Mouse (Mus musculus) bone marrow, adult 2 months (tissue): ENCODE measurements around the gene Birc5. TPM values are rescaled to one million over a fixed set of nuclear protein-coding genes. Genes with fewer than 3 reads are reported as not detected.

Experiments used
- H3K27ac ChIP-seq: fragments of 200-500 bp; 2 replicates; pipeline ENCODE4 v1.5.1; 2012; ENCODE audit warnings: low read depth, mild to moderate bottlenecking, control low read depth, inconsistent platforms, low read length; ENCODE audit not compliant: control insufficient read depth, poor library complexity, insufficient read depth
- H3K4me1 ChIP-seq: fragments of 200-500 bp; 2 replicates; pipeline ENCODE4 v1.6.1; 2011; ENCODE audit warnings: low read length; ENCODE audit not compliant: control insufficient read depth, insufficient read depth
- H3K4me3 ChIP-seq: fragments of 200-500 bp; replicated peaks from 2 replicates; pipeline ENCODE3; 2011; ENCODE audit warnings: mild to moderate bottlenecking, low read depth, low read length, control low read depth; ENCODE audit not compliant: control insufficient read depth
- CTCF ChIP-seq: fragments of 200-500 bp; IDR thresholded peaks from 2 replicates; pipeline ENCODE4 v1.5.1; 2011; ENCODE audit warnings: low read length, control low read depth; ENCODE audit not compliant: control insufficient read depth, insufficient read depth
- POLR2A ChIP-seq: fragments of 200-500 bp; IDR thresholded peaks from 2 replicates; pipeline ENCODE4 v1.6.1; 2011; ENCODE audit warnings: low read depth, mild to moderate bottlenecking, control low read depth, low read length, borderline replicate concordance; ENCODE audit not compliant: control insufficient read depth
- WGBS: fragments of 180-500 bp; shearing (Covaris S2); methylation state at CpG from one replicate; pipeline ENCODE4 v1.1.7; 2018; 5-methylcytosine and 5-hydroxymethylcytosine counted together
- polyA plus RNA-seq: library from polyadenylated mRNA; stranded (reverse); fragments of >200 nt; gene quantifications from 2 replicates; pipeline ENCODE4 v1.2.4, GENCODE M21; 2011; ENCODE audit warnings: low replicate concordance; ENCODE audit not compliant: missing spikeins, insufficient read depth, insufficient read length

The Birc5 gene
- polyA plus RNA-seq, 1 experiment: 403 TPM

DNA sequence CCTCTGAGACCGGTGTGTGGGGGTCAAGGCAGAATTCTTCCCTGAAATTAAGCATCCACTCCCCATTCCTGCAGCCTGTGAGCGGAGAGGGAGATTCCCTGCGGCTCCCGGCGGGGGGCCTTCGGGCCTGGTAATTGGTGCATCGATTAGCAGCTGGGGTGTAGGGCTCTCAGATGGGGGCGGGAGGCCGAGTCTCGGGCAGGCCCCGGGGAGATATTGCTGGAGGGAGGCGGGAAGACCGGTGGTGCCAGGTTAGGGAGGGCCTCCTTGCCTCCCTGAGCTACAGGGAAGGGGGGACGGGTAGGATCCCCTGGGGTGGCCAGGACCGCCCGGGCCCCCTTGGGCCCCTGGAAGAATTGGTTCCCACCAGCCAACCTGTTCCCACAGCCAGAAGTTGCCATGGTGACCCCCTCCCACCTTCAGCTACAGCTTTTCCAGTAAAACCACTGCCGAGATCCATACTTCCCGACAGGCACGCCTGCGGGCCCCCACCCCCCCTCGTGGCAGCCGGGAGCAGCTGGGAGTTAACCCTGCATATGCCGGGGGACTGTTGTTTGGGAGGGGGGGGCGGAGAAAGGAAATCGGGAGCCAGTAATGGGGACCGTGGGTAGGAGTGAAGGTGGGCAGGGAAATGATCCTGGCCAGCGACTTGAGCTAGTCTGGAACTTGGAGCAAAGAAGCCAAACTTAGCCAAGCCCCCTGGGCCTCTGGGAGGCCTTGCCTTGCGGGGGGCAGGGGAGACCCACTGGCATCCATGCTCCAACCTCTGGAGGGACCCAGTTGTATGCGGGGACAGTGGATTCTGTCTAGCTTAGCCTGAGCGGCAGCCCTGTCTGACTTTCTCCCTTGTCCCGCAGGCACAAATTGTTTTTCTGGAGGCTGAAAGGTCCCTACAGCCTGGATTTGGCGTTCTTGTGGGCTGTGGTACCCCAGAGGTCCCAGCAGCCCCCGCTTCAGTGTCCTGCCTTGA is 40.1 kb downstream of the Birc5 start:
- TF ChIP-seq POLR2A (no peak), CTCF (no peak)
- Histone ChIP-seq H3K4me3 (no peak overlapping the region), H3K4me1 (no peaks in the 10 kb centered on the region), H3K27ac (no peak overlapping the region)
- WGBS: 74% methylated on average over 33 of the region's 33 CpGs

DNA sequence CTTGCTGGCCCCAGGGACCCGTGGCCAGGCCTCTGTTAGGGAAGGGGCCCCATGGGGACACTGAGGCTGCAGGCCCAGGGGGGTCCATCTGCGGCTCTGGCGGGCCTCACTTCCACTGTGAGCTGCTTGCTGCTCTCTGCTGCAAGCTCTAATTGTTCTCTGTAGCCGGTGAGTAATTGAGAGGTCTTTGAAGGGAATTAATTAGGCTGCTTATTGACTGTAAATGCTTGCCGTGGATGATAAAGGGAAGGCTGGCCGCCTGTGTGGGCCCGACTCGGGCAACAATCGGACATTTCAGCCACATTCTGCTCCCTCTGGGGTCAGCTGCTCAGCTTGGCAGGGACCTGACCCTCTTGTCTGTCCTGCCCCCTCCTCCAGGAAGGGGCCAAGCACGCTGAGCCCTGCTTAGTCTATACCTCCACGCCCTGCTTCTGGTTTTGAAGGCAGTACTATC is 40.9 kb downstream of the Birc5 start:
- WGBS: 63% methylated on average over 11 of the region's 11 CpGs
- no peak for TF ChIP-seq POLR2A
- TF ChIP-seq CTCF: no peak
- no peaks in the 10 kb centered on the region for H3K4me1 ChIP-seq
- H3K4me3 ChIP-seq: no peak overlapping the region
- no peak overlapping the region for H3K27ac ChIP-seq

DNA sequence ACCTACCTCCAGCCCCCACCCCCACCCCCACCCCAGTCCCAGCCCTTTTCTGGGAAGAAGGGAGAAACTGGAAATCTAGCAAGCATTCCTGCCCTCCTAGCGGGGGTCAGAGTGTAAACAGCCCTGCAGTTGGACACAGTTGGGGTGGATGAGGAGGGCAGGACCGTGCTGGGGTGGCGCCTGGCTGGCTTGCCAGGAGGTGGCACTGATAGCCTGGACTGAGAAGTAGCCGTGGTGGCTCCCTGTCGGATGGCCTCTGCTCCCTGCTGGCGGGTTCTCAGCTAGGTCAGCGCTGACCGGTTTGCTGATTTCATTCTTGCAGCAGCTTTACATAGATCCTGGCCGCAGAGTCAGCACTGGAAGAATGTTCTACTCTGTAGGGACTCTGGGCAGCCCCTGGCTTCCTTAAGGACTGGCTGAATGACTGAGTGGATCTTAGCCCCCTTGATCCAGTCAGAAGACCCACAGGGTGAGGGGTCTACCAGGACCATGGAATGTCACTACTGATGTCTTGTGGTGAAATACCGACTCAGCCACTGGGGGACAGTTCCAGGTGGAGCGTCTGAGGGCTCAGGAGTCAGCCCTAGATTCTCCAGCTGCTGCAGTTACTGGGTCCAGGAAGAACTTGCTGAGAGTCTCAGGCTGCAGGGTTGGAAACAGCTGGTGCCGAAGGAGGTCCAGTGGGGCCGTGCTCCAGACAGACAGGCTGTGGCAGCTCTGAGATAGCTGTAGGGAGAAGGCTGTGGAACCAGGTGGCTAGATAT is 41.6 kb downstream of the Birc5 start:
- no peaks in the 10 kb centered on the region for H3K4me1 ChIP-seq
- no peak for TF ChIP-seq CTCF
- H3K4me3 ChIP-seq: no peak overlapping the region
- no peak overlapping the region for H3K27ac ChIP-seq
- WGBS: 70% methylated on average over 13 of the region's 13 CpGs

DNA sequence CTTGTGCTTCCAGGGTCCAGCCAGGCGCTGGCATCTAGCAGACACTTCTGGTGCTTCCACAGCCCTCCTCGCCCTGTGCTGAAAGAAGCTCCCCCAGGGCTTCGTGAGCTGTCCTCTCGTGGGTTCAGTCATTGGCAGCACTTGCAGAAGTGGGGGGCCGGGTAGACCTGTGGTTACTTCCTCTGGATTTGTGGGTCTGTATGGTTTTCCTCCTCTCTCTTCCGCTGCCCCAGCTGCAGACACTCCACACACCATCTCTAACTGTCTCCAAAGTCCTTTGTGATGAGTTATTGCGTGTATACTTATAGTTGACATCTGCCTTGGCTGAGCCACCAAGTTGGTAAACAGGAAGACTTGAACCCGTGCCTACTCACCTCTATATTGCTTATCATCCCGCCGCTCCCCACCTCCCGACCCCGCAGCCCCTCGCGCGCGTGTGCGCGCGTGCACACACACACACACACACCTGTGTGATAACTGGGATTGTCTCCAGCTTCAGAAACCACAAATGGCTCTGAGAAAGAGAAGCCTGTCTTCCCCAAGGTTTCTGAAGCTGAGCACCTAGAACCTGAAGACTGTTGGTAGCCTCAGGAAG is 42.6 kb downstream of the Birc5 start:
- WGBS: 41% methylated on average over 19 of the region's 19 CpGs

DNA sequence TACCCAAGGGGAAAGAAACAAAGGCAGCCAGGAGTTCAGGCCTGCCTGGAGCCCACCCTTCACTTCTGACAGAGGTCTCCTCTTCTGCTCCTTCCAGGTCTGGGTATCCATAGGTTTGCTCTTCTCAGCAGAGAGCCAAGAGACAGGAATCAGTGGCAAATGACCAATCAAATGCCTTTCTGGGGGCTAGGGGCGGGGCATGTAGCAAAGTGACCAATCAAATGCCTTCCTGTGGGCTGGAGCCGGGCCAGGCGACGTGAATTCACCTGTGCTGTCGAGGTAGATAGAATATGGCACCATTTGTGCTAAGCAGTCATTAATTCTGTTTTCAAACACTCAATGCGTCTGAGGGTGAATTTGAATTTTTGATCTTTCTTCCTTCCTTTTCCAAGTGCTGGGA is 43.1 kb downstream of the Birc5 start:
- Histone ChIP-seq H3K4me1 (no peaks in the 10 kb centered on the region), H3K4me3 (no peak overlapping the region), H3K27ac (no peak overlapping the region)
- TF ChIP-seq CTCF (no peak), POLR2A (no peak)
- WGBS: 62% methylated on average over 6 of the region's 6 CpGs

More for the DNA sequence above, 42.6 kb downstream of the Birc5 start:
- no peaks in the 10 kb centered on the region for H3K4me1 ChIP-seq
- H3K4me3 ChIP-seq: no peak overlapping the region
- H3K27ac ChIP-seq: no peak overlapping the region
- TF ChIP-seq POLR2A: no peak
- TF ChIP-seq CTCF: no peak

DNA sequence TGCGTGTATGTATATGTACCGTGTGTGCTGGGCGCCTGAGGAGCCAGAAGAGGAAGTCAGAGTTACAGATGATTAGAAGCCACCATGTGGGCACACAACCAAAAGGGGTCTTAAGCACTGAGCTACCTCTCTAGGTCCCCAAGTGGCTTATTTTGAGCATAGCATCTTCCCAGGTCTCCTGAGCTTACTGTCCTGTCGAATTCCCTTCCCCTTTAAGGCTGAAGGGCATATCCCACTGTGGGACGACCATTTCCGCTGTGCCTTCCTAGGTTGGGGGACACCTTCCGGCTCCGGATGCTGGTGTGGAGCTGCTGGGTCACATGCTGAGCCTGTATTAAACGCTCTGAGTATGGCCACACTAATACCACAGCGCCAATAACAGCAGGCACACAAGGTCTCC is 45.6 kb downstream of the Birc5 start:
- no peaks in the 10 kb centered on the region for H3K4me1 ChIP-seq
- 44% methylated on average over 10 of the region's 10 CpGs for WGBS
- TF ChIP-seq CTCF (no peak), POLR2A (no peak)
- no peak overlapping the region for H3K4me3 ChIP-seq
- no peak overlapping the region for H3K27ac ChIP-seq

DNA sequence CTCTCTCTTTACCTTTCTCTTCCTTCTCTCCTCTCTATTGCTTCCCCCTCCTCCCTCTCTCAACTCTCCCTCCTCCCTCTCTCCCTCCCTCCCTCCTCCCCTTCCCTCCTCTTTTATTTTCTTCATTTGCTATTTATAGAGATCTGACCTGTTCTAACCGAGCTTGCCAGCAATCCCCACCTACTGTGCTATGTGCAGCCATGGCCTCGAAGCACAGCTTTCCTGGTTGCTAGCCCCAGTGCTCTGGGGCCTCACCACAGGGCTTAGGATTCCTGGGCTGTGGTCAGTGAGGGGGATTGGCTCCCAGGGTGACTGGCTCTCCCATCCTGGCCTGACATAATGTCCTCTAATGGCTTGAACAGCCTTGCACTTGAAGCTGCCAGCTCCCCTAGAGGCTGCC is 47.5 kb downstream of the Birc5 start:
- Histone ChIP-seq H3K4me1 (no peaks in the 10 kb centered on the region; the same call in 1 of the 2 replicates), H3K27ac (no peak overlapping the region), H3K4me3 (no peak overlapping the region)
- TF ChIP-seq CTCF (no peak), POLR2A (no peak)
- WGBS: 38% methylated on average over 2 of the region's 2 CpGs

DNA sequence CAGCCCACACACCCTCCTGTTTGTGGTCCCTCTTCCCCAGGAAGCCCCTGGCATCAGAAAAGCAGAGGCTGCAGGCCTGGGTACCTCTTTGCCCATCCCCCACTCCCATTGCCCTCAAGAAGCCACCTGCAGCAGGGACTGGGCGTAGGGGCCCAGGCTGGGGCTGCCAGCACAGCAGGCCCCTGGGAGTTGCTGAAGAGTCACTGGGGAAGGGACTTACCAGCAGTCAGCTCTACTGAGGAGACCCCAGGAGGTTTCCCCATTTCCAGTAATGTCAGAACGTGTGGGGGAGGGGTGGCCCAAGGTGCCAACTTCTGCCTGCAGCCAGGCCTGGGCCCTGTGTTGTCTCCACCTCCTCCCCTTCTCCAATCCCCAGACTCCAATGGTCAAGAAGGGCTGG is 53.2 kb downstream of the Birc5 start:
- 53% methylated on average over 2 of the region's 2 CpGs for WGBS

More for the DNA sequence above, 53.2 kb downstream of the Birc5 start:
- no peaks in the 10 kb centered on the region; the same call in 1 of the 2 replicates for H3K4me1 ChIP-seq
- TF ChIP-seq CTCF: no peak
- no peak for TF ChIP-seq POLR2A
- H3K4me3 ChIP-seq: no peak overlapping the region
- no peak overlapping the region for H3K27ac ChIP-seq
